Comparison of ENCODE assay signal across 9 mouse cellular contexts in genomic region chr2:38352321-38353007, GRCm38 (mm10). TPM values are rescaled to one million over a fixed set of nuclear protein-coding genes. Genes with fewer than 3 reads are reported as not detected.
DNase-seq lines count a peak whose midpoint lies in the region; ATAC-seq lines count a peak whose summit lies in the region.
"Had no signal": no experiment of that assay in that cellular context is flagged by ENCODE, and none has a peak within 500 bp of the region (broad histone marks: within the 10 kb centered on the region; RNA-seq: fewer than 3 reads in every experiment).

No protein-coding gene starts in this region.

- H3K4me3 ChIP-seq in heart, embryonic 15.5 days = peak overlapping the region; percentile 40
- peak overlapping the region; percentile 38 for H3K4me3 ChIP-seq in hindbrain, embryonic 14.5 days (replicated peaks; ENCODE audit: low read length)
- H3K4me3 ChIP-seq in midbrain, embryonic 11.5 days (ENCODE audit: low read depth, low read length) = peak overlapping the region; percentile 40

- H3K9ac ChIP-seq in heart, embryonic 15.5 days = no peak overlapping the region
- H3K9ac ChIP-seq in hindbrain, embryonic 14.5 days = peak overlapping the region; percentile 46
- peak overlapping the region; percentile 67 for H3K9ac ChIP-seq in midbrain, embryonic 11.5 days (ENCODE audit: low read length)

- no peaks in the 10 kb centered on the region for H3K36me3 ChIP-seq in heart, embryonic 15.5 days
- no peaks in the 10 kb centered on the region for H3K36me3 ChIP-seq in hindbrain, embryonic 14.5 days (replicated peaks; ENCODE audit: control insufficient read depth, insufficient read depth)
- H3K36me3 ChIP-seq in midbrain, embryonic 11.5 days (ENCODE audit: control insufficient read depth, insufficient read depth, low read length) = no peaks in the 10 kb centered on the region

- no peak overlapping the region for H3K27ac ChIP-seq in heart, embryonic 15.5 days
- H3K27ac ChIP-seq in hindbrain, embryonic 14.5 days = peak overlapping the region; percentile 81
- H3K27ac ChIP-seq in midbrain, embryonic 11.5 days (ENCODE audit: low read depth, low read length) = no peak overlapping the region; the same call in 1 of the 2 replicates

- no peaks in the 10 kb centered on the region for H3K9me3 ChIP-seq in heart, embryonic 15.5 days (replicated peaks)
- H3K9me3 ChIP-seq in hindbrain, embryonic 14.5 days (ENCODE audit: control insufficient read depth, low read length) = no peaks in the 10 kb centered on the region
- H3K9me3 ChIP-seq in midbrain, embryonic 11.5 days (ENCODE audit: control insufficient read depth, low read length) = no peaks in the 10 kb centered on the region

- ATAC-seq in heart, embryonic 15.5 days (replicated peaks; ENCODE audit: insufficient number of reproducible peaks, insufficient read depth, low FRiP score, low read depth) = no peak
- ATAC-seq in hindbrain, embryonic 14.5 days (ENCODE audit: low FRiP score) = no peak
- ATAC-seq in midbrain, embryonic 11.5 days (ENCODE audit: low FRiP score) = no peak
- no peak for ATAC-seq in frontal cortex, adult (ENCODE audit: low TSS enrichment)

- H3K4me1 ChIP-seq in heart, embryonic 15.5 days (replicated peaks) = peaks cover 49% of the 10 kb centered on the region
- peaks cover 5% of the 10 kb centered on the region; the same call in 1 of the 2 replicates for H3K4me1 ChIP-seq in hindbrain, embryonic 14.5 days (replicated peaks; ENCODE audit: control insufficient read depth, insufficient read depth, low read length)
- H3K4me1 ChIP-seq in midbrain, embryonic 11.5 days (ENCODE audit: control insufficient read depth, insufficient read depth, low read length) = peaks cover 38% of the 10 kb centered on the region

- WGBS in heart, embryonic 15.5 days = 8% methylated on average over 21 of the region's 21 CpGs
- under 1% methylated on average over 21 of the region's 21 CpGs for WGBS in hindbrain, embryonic 14.5 days
- WGBS in midbrain, embryonic 11.5 days = under 1% methylated on average over 21 of the region's 21 CpGs

- H3K4me2 ChIP-seq in heart, embryonic 15.5 days = peak overlapping the region; percentile 76
- H3K4me2 ChIP-seq in hindbrain, embryonic 14.5 days (replicated peaks) = peak overlapping the region; percentile 51
- H3K4me2 ChIP-seq in midbrain, embryonic 11.5 days = peak overlapping the region; percentile 52

- DNase-seq in heart, adult 8-10 months (ENCODE audit: low spot score) = no peak
- peak; percentile 28 for DNase-seq in embryo, embryonic 10 days (ENCODE audit: low spot score)
- DNase-seq in hindbrain, embryonic 14.5 days (ENCODE audit: low spot score) = no peak
- peak; percentile 96 for DNase-seq in midbrain, embryonic 11.5 days (ENCODE audit: low spot score, missing footprints)
- DNase-seq in urinary bladder, adult 18-20 months (ENCODE audit: low spot score in 2 of 2) = no peak
- DNase-seq in cerebellum, postnatal 10 days = no peak

- peaks cover 97% of the 10 kb centered on the region for H3K27me3 ChIP-seq in heart, embryonic 15.5 days
- H3K27me3 ChIP-seq in hindbrain, embryonic 14.5 days (ENCODE audit: control insufficient read depth, insufficient read depth, low read length) = peaks cover 95% of the 10 kb centered on the region
- H3K27me3 ChIP-seq in midbrain, embryonic 11.5 days (ENCODE audit: control insufficient read depth, insufficient read depth, low read length) = peaks cover 96% of the 10 kb centered on the region

RNA-seq across cellular contexts. Expression of gene Lhx2, which starts 13.4 kb away (rescaled TPM):
- polyA plus RNA-seq in heart, embryonic 15.5 days (2015; fragmentation: Nextera tagmentation; extraction: Ambion mirVana) = 0.05 TPM in 1 of 2 replicates, not detected in the other
- under 1 TPM in 1 of 4 experiments, not detected in 3; 0.24 TPM for total RNA-seq in heart, adult 8-10 months (2022)
- 13.2 and 18.7 TPM in 2 replicates for polyA plus RNA-seq in hindbrain, embryonic 14.5 days (2014; fragmentation: Nextera tagmentation; extraction: Ambion mirVana)
- polyA plus RNA-seq in midbrain, embryonic 11.5 days (2014; fragmentation: Nextera tagmentation; extraction: Ambion mirVana) = 55.5 and 61.5 TPM in 2 replicates
- total RNA-seq: neutrophil, adult 5-6 weeks had no signal

Comparison
In these comparisons a context has a peak if more than half of its experiments do, and no peak if none do; other contexts are left out.
1. DNase-seq: peak in embryo, embryonic 10 days (single experiment) and midbrain, embryonic 11.5 days (single experiment); none in heart, adult 8-10 months (single experiment), hindbrain, embryonic 14.5 days (single experiment), urinary bladder, adult 18-20 months (0 of 2) and cerebellum, postnatal 10 days (0 of 2).
2. RNA of gene Lhx2, which starts 13.4 kb away (polyA plus RNA-seq): 55.5 to 61.5 TPM in midbrain, embryonic 11.5 days and 13.2 to 18.7 TPM in hindbrain, embryonic 14.5 days; 0.05 TPM in heart, embryonic 15.5 days; every median in the first group is over 10 times any median in the second.
3. Peak in every context shown above with its lines, with median percentiles within 50 percentile points of each other: H3K4me2 ChIP-seq and H3K4me3 ChIP-seq.